8 mouse cellular contexts compared by ENCODE assay signal in genomic region chr15:94590083-94590482, GRCm38 (mm10). TPM values are rescaled to one million over a fixed set of nuclear protein-coding genes. Genes with fewer than 3 reads are reported as not detected.
DNase-seq lines count a peak whose midpoint lies in the region; ATAC-seq and TF ChIP-seq lines count a peak whose summit lies in the region.

No protein-coding gene starts in this region.

- H3K27me3 ChIP-seq in kidney, embryonic 16.5 days (ENCODE audit: insufficient read depth, low read length): no peaks in the 10 kb centered on the region
- no peaks in the 10 kb centered on the region for H3K27me3 ChIP-seq in embryonic facial prominence, embryonic 11.5 days (ENCODE audit: control insufficient read depth, insufficient read depth, low read length)
- no peaks in the 10 kb centered on the region for H3K27me3 ChIP-seq in hindbrain, postnatal 0 days (ENCODE audit: insufficient read depth, low read length)
- no peaks in the 10 kb centered on the region for H3K27me3 ChIP-seq in midbrain, postnatal 0 days (ENCODE audit: insufficient read depth, low read length)

- H3K36me3 ChIP-seq in kidney, embryonic 16.5 days (ENCODE audit: insufficient read depth, low read length): no peaks in the 10 kb centered on the region
- H3K36me3 ChIP-seq in embryonic facial prominence, embryonic 11.5 days (replicated peaks; ENCODE audit: control insufficient read depth, insufficient read depth, low read depth, low read length): no peaks in the 10 kb centered on the region
- peaks cover 11% of the 10 kb centered on the region; the same call in 1 of the 2 replicates for H3K36me3 ChIP-seq in hindbrain, postnatal 0 days (ENCODE audit: insufficient read depth, low read length)
- H3K36me3 ChIP-seq in midbrain, postnatal 0 days (ENCODE audit: insufficient read depth, low read length): 0 out of 2 replicates have a peak, but pooled peaks cover under 1% of the 10 kb centered on the region

- H3K4me3 ChIP-seq in kidney, embryonic 16.5 days (ENCODE audit: low read length): peak overlapping the region; percentile 85
- H3K4me3 ChIP-seq in embryonic facial prominence, embryonic 11.5 days (ENCODE audit: low read depth, low read length): peak overlapping the region; percentile 83
- H3K4me3 ChIP-seq in hindbrain, postnatal 0 days (ENCODE audit: low read length): peak overlapping the region; percentile 75
- peak overlapping the region; percentile 93 for H3K4me3 ChIP-seq in midbrain, postnatal 0 days (ENCODE audit: low read depth, low read length)

- H3K9ac ChIP-seq in kidney, embryonic 16.5 days (replicated peaks; ENCODE audit: low read length): peak overlapping the region; percentile 33; the same call in 1 of the 2 replicates
- H3K9ac ChIP-seq in embryonic facial prominence, embryonic 11.5 days (replicated peaks; ENCODE audit: low read length): no peak overlapping the region
- 0 out of 2 replicates have a peak overlapping the region, but pooled peaks have one; percentile 28 for H3K9ac ChIP-seq in hindbrain, postnatal 0 days (replicated peaks; ENCODE audit: low read length)
- H3K9ac ChIP-seq in midbrain, postnatal 0 days (replicated peaks; ENCODE audit: low read length, poor library complexity, severe bottlenecking): peak overlapping the region; percentile 36; the same call in 1 of the 2 replicates

- H3K9me3 ChIP-seq in kidney, embryonic 16.5 days (ENCODE audit: low read length): no peaks in the 10 kb centered on the region
- no peaks in the 10 kb centered on the region for H3K9me3 ChIP-seq in embryonic facial prominence, embryonic 11.5 days (replicated peaks; ENCODE audit: control insufficient read depth, low read length)
- H3K9me3 ChIP-seq in hindbrain, postnatal 0 days (ENCODE audit: low read length): no peaks in the 10 kb centered on the region
- H3K9me3 ChIP-seq in midbrain, postnatal 0 days (ENCODE audit: low read length): no peaks in the 10 kb centered on the region

- no peak overlapping the region for H3K27ac ChIP-seq in kidney, embryonic 16.5 days (ENCODE audit: low read length)
- H3K27ac ChIP-seq in embryonic facial prominence, embryonic 11.5 days (replicated peaks; ENCODE audit: low read depth, low read length): no peak overlapping the region
- peak overlapping the region; percentile 48; the same call in 1 of the 2 replicates for H3K27ac ChIP-seq in hindbrain, postnatal 0 days
- H3K27ac ChIP-seq in midbrain, postnatal 0 days (ENCODE audit: low read depth, low read length): peak overlapping the region; percentile 51; the same call in 1 of the 2 replicates

- peak; percentile 13; the same call in 1 of the 2 replicates for ATAC-seq in kidney, embryonic 16.5 days (ENCODE audit: low FRiP score, low TSS enrichment)
- no peak for ATAC-seq in embryonic facial prominence, embryonic 11.5 days (replicated peaks; ENCODE audit: insufficient number of reproducible peaks, low FRiP score, low TSS enrichment, low read depth)
- peak; percentile 27 for ATAC-seq in hindbrain, postnatal 0 days
- ATAC-seq in midbrain, postnatal 0 days (ENCODE audit: low FRiP score): peak; percentile 6; the same call in 1 of the 2 replicates

- H3K4me2 ChIP-seq in kidney, embryonic 16.5 days (replicated peaks; ENCODE audit: low read depth, low read length): peak overlapping the region; percentile 55
- H3K4me2 ChIP-seq in embryonic facial prominence, embryonic 11.5 days (ENCODE audit: low read depth, low read length): peak overlapping the region; percentile 24; the same call in 1 of the 2 replicates
- H3K4me2 ChIP-seq in hindbrain, postnatal 0 days (ENCODE audit: low read depth, low read length): peak overlapping the region; percentile 59
- H3K4me2 ChIP-seq in midbrain, postnatal 0 days (ENCODE audit: low read depth, low read length, poor library complexity, severe bottlenecking): peak overlapping the region; percentile 43

- no peak for TF ChIP-seq CTCF in hindbrain, postnatal 0 days (IDR thresholded peaks at IDR 0.05; ENCODE audit: low read depth)
- no peak for TF ChIP-seq CTCF in midbrain, postnatal 0 days (IDR thresholded peaks at IDR 0.05)

- no peak for DNase-seq in kidney, postnatal 36 days
- DNase-seq in embryonic facial prominence, embryonic 11.5 days (ENCODE audit: low spot score): peak; percentile 10
- no peak for DNase-seq in hindbrain, postnatal 0 days (ENCODE audit: low spot score)
- DNase-seq in midbrain, postnatal 0 days (ENCODE audit: low spot score): no peak
- no peak for DNase-seq in ovary, postnatal 14 days (ENCODE audit: low spot score)
- DNase-seq in cerebellum, postnatal 14 days: no peak
- no peak for DNase-seq in spleen, adult 12 weeks (ENCODE audit: low spot score)

- WGBS in kidney, embryonic 16.5 days: 12% methylated on average over 8 of the region's 8 CpGs
- WGBS in embryonic facial prominence, embryonic 11.5 days: 13% methylated on average over 8 of the region's 8 CpGs
- WGBS in hindbrain, postnatal 0 days: 12% methylated on average over 8 of the region's 8 CpGs
- 10% methylated on average over 8 of the region's 8 CpGs for WGBS in midbrain, postnatal 0 days

- peaks cover 8% of the 10 kb centered on the region for H3K4me1 ChIP-seq in kidney, embryonic 16.5 days (ENCODE audit: insufficient read depth, low read length)
- H3K4me1 ChIP-seq in embryonic facial prominence, embryonic 11.5 days (ENCODE audit: control insufficient read depth, insufficient read depth, low read length): no peaks in the 10 kb centered on the region
- no peaks in the 10 kb centered on the region for H3K4me1 ChIP-seq in hindbrain, postnatal 0 days (ENCODE audit: insufficient read depth, low read length)
- no peaks in the 10 kb centered on the region for H3K4me1 ChIP-seq in midbrain, postnatal 0 days (ENCODE audit: insufficient read depth, low read length)

RNA-seq across cellular contexts. Expression of gene Twf1, which starts 0.4 kb away (rescaled TPM):
- 101 and 103 TPM in 2 replicates for polyA plus RNA-seq in kidney, embryonic 16.5 days (2015; fragmentation: Nextera tagmentation; extraction: Ambion mirVana)
- 79.8 and 80.3 TPM in 2 replicates for polyA plus RNA-seq in embryonic facial prominence, embryonic 11.5 days (2014; fragmentation: Nextera tagmentation; extraction: Ambion mirVana)
- 34.3 and 37.1 TPM in 2 replicates for total RNA-seq in hindbrain, postnatal 0 days (2014; rRNA removed)
- polyA plus RNA-seq in hindbrain, postnatal 0 days (2015; fragmentation: Nextera tagmentation; extraction: Ambion mirVana): 77.4 and 77.8 TPM in 2 replicates
- 35.3 and 40.4 TPM in 2 replicates for total RNA-seq in midbrain, postnatal 0 days (2014; rRNA removed)
- 64.9 and 65.6 TPM in 2 replicates for polyA plus RNA-seq in midbrain, postnatal 0 days (2015; fragmentation: Nextera tagmentation; extraction: Ambion mirVana)

RNA-seq across cellular contexts. Expression of gene Tmem117, which starts 38.9 kb away (rescaled TPM):
- 14.1 and 14.6 TPM in 2 replicates for polyA plus RNA-seq in kidney, embryonic 16.5 days (2015; fragmentation: Nextera tagmentation; extraction: Ambion mirVana)
- 1.5 and 1.9 TPM in 2 replicates for polyA plus RNA-seq in embryonic facial prominence, embryonic 11.5 days (2014; fragmentation: Nextera tagmentation; extraction: Ambion mirVana)
- total RNA-seq in hindbrain, postnatal 0 days (2014; rRNA removed): 17.4 and 19.9 TPM in 2 replicates
- polyA plus RNA-seq in hindbrain, postnatal 0 days (2015; fragmentation: Nextera tagmentation; extraction: Ambion mirVana): 21.6 and 22.3 TPM in 2 replicates
- total RNA-seq in midbrain, postnatal 0 days (2014; rRNA removed): 19.1 and 26.4 TPM in 2 replicates
- 19.9 and 20.4 TPM in 2 replicates for polyA plus RNA-seq in midbrain, postnatal 0 days (2015; fragmentation: Nextera tagmentation; extraction: Ambion mirVana)

RNA-seq across cellular contexts. Expression of gene Irak4, which starts 46.6 kb away (rescaled TPM):
- polyA plus RNA-seq in kidney, embryonic 16.5 days (2015; fragmentation: Nextera tagmentation; extraction: Ambion mirVana): 16.9 and 17.4 TPM in 2 replicates
- 2.1 and 2.9 TPM in 2 replicates for polyA plus RNA-seq in embryonic facial prominence, embryonic 11.5 days (2014; fragmentation: Nextera tagmentation; extraction: Ambion mirVana)
- total RNA-seq in hindbrain, postnatal 0 days (2014; rRNA removed): 0.52 and 0.90 TPM in 2 replicates
- polyA plus RNA-seq in hindbrain, postnatal 0 days (2015; fragmentation: Nextera tagmentation; extraction: Ambion mirVana): 1.9 and 2.1 TPM in 2 replicates
- 2.7 and 3.6 TPM in 2 replicates for total RNA-seq in midbrain, postnatal 0 days (2014; rRNA removed)
- polyA plus RNA-seq in midbrain, postnatal 0 days (2015; fragmentation: Nextera tagmentation; extraction: Ambion mirVana): 1.7 and 1.8 TPM in 2 replicates

RNA-seq across cellular contexts. Expression of gene Pus7l, which starts 46.7 kb away (rescaled TPM):
- 9.0 and 9.5 TPM in 2 replicates for polyA plus RNA-seq in kidney, embryonic 16.5 days (2015; fragmentation: Nextera tagmentation; extraction: Ambion mirVana)
- polyA plus RNA-seq in embryonic facial prominence, embryonic 11.5 days (2014; fragmentation: Nextera tagmentation; extraction: Ambion mirVana): 11.5 and 12.0 TPM in 2 replicates
- 3.0 and 3.7 TPM in 2 replicates for total RNA-seq in hindbrain, postnatal 0 days (2014; rRNA removed)
- polyA plus RNA-seq in hindbrain, postnatal 0 days (2015; fragmentation: Nextera tagmentation; extraction: Ambion mirVana): 4.8 and 6.7 TPM in 2 replicates
- 3.8 and 4.5 TPM in 2 replicates for total RNA-seq in midbrain, postnatal 0 days (2014; rRNA removed)
- 4.7 and 4.8 TPM in 2 replicates for polyA plus RNA-seq in midbrain, postnatal 0 days (2015; fragmentation: Nextera tagmentation; extraction: Ambion mirVana)

Comparison
In these comparisons a context has a peak if more than half of its experiments do, and no peak if none do; other contexts are left out.
1. H3K27ac ChIP-seq: peak in hindbrain, postnatal 0 days (single experiment) and midbrain, postnatal 0 days (single experiment); none in kidney, embryonic 16.5 days (single experiment) and embryonic facial prominence, embryonic 11.5 days (single experiment).
2. Peak in every context shown above with its lines, with median percentiles within 50 percentile points of each other: H3K4me2 ChIP-seq and H3K4me3 ChIP-seq.